Mouse (Mus musculus): ENCODE measurements at regions not wholly inside any gene's neighbourhood (a gene's known extent, or its start where the extent isn't known, plus 50 kb on each side); places are given as distances from the start of the nearest gene placed in this dataset.

DNA sequence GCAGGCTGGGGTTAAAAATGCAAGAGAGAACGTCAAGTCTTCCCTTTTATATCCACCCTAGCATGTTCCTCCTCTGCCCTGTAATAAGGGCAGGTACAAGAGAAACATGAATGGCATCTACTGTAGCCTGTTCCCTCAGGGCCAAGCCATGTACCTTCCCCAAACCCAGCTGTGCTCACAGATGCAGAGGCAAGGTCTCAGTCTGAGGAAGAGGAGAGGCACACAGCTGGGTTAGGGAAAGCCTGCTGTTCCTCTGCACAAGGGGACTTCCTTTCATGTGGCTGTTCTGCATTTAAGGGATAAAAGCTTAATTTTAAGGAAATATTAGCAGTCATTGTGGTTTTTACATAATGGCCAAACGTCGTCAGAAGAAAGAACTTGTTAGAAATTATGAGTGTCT lies 378.8 kb downstream of the Agtpbp1 start:
- TF ChIP-seq GATA1 (IDR thresholded peaks at IDR 0.05; ENCODE audit: borderline replicate concordance, low read length), result no peak
- no peak for TF ChIP-seq FLI1 (IDR thresholded peaks at IDR 0.05; ENCODE audit: low read length)

Measured in megakaryocyte, embryonic 14.5 days (primary cell).